Mouse (Mus musculus): ENCODE results near the gene Cdca3. TPM values are rescaled to one million over a fixed set of nuclear protein-coding genes. Genes with fewer than 3 reads are reported as not detected.

The Cdca3 gene
- total RNA-seq (2023) = 10 to 100 TPM; 77.1 to 93.0 TPM

GRCm38 (mm10) chr6:124828868-124829798 is at the start of gene Cdca3, which contains the start of gene Usp5:
Cdca3 (plus strand) TSS chr6:124829547.
Usp5 (minus strand) TSS chr6:124829484.

GRCm38 (mm10) chr6:124808358-124809012 is 20.9 kb upstream of the Cdca3 start, which contains the start of gene Spsb2:
Spsb2 (plus strand) TSS chr6:124808661.

GRCm38 (mm10) chr6:124813933-124814332 is 15.4 kb upstream of the Cdca3 start, which contains the start of gene Tpi1:
Tpi1 (minus strand) TSS chr6:124814296.

DNA sequence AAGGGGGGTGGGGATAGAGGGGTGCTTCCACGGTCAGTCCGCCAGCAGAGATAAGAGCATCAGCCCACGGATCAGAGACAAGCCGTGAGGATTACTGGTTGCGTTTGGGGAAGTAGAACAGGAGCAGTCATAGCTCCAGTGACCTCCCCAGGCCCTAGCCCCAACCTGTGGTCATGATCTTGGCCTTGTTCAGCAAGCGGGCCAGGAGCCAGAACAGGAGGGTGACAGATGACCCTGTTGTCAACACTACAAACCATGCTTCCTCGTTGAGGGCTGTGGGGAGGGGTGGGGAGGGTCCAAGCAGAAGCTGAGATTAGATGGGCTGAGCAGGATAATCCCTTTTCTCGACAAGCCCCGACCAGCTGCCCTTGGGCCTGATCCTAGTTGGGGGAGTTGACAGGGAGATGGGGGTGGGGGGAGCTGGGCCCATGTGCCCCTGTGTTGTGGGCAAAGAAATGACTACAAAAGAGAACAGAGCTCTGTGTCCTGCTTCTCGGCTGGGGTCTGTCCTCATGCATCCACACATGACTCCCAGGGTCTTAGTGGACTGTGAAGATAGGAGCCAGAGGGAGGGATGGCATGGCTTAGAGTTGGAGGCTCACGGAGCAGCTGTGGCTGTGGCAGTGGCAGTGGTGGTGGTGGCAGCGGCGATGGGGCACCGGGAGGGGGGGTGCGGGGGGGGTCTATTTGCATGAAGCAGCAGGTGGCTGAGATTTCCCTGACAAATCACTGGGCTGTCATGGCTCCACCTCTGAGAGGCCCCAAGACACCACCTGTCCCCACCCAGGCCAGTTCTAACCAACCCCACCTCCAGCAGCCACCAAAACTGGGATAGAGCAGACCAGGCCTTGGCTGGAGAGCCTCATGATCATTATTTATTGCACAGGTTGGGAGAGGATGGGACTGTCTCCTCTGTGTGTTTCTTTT is 11.2 kb downstream of the Cdca3 start, which contains the start of gene Gnb3:
Gene Gnb3 (minus strand): TSS at position 35 of the 927 bp plus-strand sequence.

GRCm38 (mm10) chr6:124856916-124857839 is 27.8 kb downstream of the Cdca3 start, which contains the start of gene P3h3:
P3h3 (minus strand) TSS chr6:124857752.

DNA sequence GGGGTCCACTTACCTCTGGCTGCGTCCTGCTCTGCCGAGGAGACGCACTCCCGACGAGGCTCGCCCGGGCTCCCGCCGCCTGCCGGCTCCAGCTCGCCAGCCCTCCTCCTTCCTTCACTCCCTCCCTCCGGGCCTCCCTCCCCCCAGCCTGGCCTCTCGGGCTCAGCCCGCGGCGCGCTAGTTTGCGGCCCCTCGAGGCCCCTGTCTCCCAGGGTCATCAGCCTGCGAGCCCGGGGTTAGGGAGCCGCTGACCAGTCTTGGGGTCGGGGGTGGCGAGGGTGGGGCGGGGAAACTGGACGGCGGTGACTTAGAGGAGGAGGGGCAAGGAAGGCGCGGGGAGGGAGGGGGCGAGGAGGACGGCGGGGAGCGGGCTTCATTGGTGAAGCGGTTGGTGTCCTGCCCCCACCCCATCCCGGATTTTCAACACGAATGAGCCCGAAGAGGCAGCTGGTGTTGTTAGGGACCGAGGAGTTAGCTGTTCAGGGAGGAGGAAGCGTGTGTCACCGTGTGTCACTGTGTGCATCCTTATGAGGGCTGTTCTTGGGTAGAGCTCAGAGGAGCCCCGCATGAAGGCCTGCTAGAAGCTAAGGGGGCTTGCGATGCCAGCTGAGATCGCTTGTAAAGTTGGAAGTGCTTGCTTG is 34.4 kb downstream of the Cdca3 start, which contains the start of gene Gpr162:
Gene Gpr162 (minus strand): TSS at position 326 of the 641 bp plus-strand sequence.

Other genes starting within 250 kb of the Cdca3 start
- gene C1s2, start 193.5 kb upstream of the Cdca3 start, total RNA-seq (2023) = under 1 TPM in 1 of 2 experiments, not detected in 1; 0.13 TPM
- gene Lpcat3, start 166.5 kb upstream of the Cdca3 start, total RNA-seq (2023) = 10 to 100 TPM; 55.6 to 64.5 TPM
- 10 to 100 TPM; 53.2 to 62.5 TPM for gene Emg1, start 117.4 kb upstream of the Cdca3 start, total RNA-seq (2023)
- gene Phb2, start 117.2 kb upstream of the Cdca3 start, total RNA-seq (2023) = 100 to 1,000 TPM; 119 to 130 TPM
- 100 to 1,000 TPM; 378 to 393 TPM for gene Ptpn6, start 90.8 kb upstream of the Cdca3 start, total RNA-seq (2023)
- 100 to 1,000 TPM; 116 to 117 TPM for gene Grcc10, start 88.2 kb upstream of the Cdca3 start, total RNA-seq (2023)
- 1 to 10 TPM in 1 of 2 experiments, not detected in 1; 1.1 TPM for gene Gm45234, start 73.5 kb upstream of the Cdca3 start, total RNA-seq (2023)
- 10 to 100 TPM; 32.0 to 35.9 TPM for gene Atn1, start 73.0 kb upstream of the Cdca3 start, total RNA-seq (2023)
- not detected for gene Eno2, start 59.9 kb upstream of the Cdca3 start, total RNA-seq (2023)
- not detected for gene Lrrc23, start 49.8 kb upstream of the Cdca3 start, total RNA-seq (2023)
- 10 to 100 TPM; 21.0 to 23.8 TPM for gene Spsb2, start 20.9 kb upstream of the Cdca3 start, total RNA-seq (2023)
- 100 to 1,000 TPM; 131 to 139 TPM for gene Tpi1, start 15.3 kb upstream of the Cdca3 start, total RNA-seq (2023)
- gene Usp5, start 63 bp upstream of the Cdca3 start, total RNA-seq (2023) = 10 to 100 TPM; 58.2 to 61.3 TPM
- not detected for gene Gnb3, start 10.7 kb downstream of the Cdca3 start, total RNA-seq (2023)
- gene P3h3, start 28.2 kb downstream of the Cdca3 start, total RNA-seq (2023) = under 1 TPM; 0.55 to 0.61 TPM
- under 1 TPM in 1 of 2 experiments, not detected in 1; 0.15 TPM for gene Gpr162, start 34.4 kb downstream of the Cdca3 start, total RNA-seq (2023)
- under 1 TPM in 1 of 2 experiments, not detected in 1; 0.24 TPM for gene Cd4, start 58.7 kb downstream of the Cdca3 start, total RNA-seq (2023)
- 1 to 10 TPM in 1 of 2 experiments, under 1 TPM in 1; 0.44 to 1.2 TPM for gene Lag3, start 82.2 kb downstream of the Cdca3 start, total RNA-seq (2023)
- gene Ptms, start 90.6 kb downstream of the Cdca3 start, total RNA-seq (2023) = 100 to 1,000 TPM in 1 of 2 experiments, 10 to 100 TPM in 1; 99.4 to 117 TPM
- 10 to 100 TPM; 89.4 to 93.4 TPM for gene Mlf2, start 101.8 kb downstream of the Cdca3 start, total RNA-seq (2023)
- gene Cops7a, start 136.0 kb downstream of the Cdca3 start, total RNA-seq (2023) = 10 to 100 TPM; 19.9 to 22.1 TPM
- gene Pianp, start 167.1 kb downstream of the Cdca3 start, total RNA-seq (2023) = not detected
- 10 to 100 TPM; 68.3 to 71.3 TPM for gene Zfp384, start 179.6 kb downstream of the Cdca3 start, total RNA-seq (2023)
- gene Ing4, start 210.2 kb downstream of the Cdca3 start, total RNA-seq (2023) = 10 to 100 TPM; 63.2 to 66.2 TPM
- 10 to 100 TPM; 14.2 to 19.9 TPM for gene Acrbp, start 220.1 kb downstream of the Cdca3 start, total RNA-seq (2023)
- 10 to 100 TPM; 11.4 to 13.2 TPM for gene Lpar5, start 238.4 kb downstream of the Cdca3 start, total RNA-seq (2023)

Data from neutrophil, adult 83 days (primary cell).